Mouse (Mus musculus) gastrocnemius, postnatal 25 days (tissue): Measurements from ENCODE around the gene Tnrc6a. TPM values are rescaled to one million over a fixed set of nuclear protein-coding genes. Genes with fewer than 3 reads are reported as not detected.

Experiments
- DNase-seq: peaks from one replicate; pipeline ENCODE4 v3.0.0; 2022
- total RNA-seq, 2 experiments: library from RNA; stranded (reverse); gene quantifications; 1 replicate in 1 of 2; 2 replicates in 1 of 2; pipeline ENCODE4 v1.2.3; 2021

Tnrc6a gene
- total RNA-seq, 2 experiments from 2014 or later = 18.9 to 20.4 TPM

DNA sequence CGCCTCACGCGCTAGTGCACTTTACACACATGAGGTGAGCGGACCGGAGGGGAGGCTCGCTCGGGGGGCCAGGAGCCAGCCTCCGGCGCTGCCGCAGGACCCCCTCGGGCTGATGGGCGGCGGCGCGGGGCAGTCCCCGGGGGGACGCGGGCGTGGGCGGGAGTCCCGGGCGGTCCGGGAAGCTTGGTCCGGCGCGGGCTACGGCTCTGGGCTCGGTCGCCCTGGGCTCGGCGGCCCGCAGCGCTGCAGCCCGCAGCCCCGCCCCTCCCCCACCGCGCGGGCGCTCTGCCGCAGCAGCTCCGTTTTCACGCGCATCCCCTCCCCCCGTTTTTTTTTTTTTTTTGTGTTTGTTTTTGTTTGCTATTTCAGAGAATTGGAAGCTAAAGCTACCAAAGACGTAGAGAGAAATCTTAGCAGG lies 623 bp downstream of the Tnrc6a start:
- DNase-seq = no peak

DNA sequence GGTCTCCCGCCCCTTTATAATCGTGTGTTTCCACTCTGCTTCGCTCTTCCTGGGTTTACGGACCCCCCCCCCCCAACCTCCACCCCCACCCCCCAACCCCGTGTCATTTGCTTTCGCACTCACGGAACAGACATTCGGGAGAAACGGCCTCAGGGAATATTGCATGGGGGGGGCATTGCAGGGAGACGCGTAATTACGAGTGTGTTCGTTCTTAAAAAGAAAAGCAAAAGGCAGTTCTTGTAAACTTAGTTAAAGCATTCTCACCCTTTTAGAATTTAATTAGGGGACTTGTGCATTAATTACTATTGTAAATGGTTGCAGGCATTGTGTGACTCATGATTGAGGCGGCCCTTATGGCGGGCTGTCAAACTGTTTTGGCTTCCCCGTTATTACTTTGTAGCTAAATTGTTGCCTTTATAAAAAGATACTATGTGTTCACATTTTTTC lies 1.1 kb downstream of the Tnrc6a start:
- no peak for DNase-seq

DNA sequence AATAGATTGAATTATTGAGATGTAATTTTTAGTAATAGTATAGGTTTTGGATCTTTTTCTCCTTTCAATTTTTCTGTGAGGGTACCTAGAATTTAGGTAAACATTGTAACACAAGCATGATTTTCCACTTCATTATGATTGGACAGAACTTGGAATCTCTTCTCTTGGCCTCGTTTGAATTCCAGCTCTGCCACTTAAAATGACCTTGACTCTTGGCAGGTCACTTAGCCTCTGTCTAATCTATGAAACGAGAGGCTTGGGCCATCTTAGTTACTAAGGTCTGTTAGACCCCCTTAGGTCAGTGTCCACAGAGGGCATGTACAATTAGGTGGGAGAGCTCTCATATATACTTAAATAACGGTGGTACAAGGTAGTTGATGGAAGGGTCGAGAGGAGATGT lies 2.4 kb downstream of the Tnrc6a start:
- no peak for DNase-seq

DNA sequence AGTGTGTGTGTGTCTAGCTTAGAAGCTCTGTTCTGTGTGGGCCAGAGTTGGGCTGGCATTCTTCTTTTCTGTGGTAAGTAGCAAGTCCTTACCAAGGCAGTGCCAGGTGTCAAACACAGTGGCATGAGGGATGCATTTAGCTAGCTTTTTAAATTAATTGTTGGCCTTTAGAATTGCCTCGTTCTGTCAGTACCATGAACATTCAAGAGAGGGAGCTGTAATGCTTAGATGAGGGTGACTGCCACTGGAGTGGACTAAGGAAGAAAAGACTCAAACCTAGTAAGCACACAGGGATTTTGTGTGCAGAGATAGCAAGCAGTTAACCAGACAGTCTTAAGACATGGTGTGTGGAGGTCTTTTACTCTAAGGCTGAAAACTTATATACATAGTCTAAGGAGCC lies 3.6 kb downstream of the Tnrc6a start:
- DNase-seq = no peak

DNA sequence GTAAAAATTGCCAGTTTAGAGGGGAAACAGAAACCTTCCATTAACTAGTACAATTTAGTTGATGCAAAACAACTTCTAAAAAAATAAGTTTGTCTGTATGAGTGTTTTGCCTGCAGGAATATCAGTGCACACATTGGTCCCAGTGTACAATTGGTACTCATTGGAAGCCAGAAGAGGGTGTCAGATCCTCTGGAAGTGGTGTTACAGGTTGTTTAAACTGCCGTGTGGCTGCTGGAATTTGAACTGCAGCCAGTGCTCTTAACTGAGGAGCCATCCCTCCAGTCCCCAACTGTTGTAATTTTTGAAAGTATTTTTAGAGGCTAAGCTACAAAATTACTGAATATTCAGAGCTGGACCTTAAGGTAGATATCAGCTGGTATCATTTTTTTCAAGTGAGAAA lies 4.3 kb downstream of the Tnrc6a start:
- DNase-seq = no peak

DNA sequence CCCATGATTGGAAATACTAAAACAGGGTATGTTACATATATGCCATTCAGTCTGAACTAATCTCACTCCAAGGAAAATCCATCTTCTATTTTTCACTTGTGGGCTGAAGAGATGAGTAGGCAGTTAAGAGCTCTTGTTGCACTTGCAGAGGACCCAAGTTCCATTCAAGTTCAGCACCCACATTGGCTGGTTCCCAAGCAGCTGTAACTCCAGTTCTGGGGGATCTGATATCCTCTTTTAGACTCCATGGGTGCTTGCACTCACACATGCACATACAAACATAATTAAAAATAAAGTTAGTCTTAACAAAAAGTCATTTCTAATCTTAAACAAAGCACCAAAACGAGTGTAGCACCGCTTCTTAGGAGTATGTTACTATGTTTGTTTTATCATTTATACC lies 5.4 kb downstream of the Tnrc6a start:
- DNase-seq = no peak

DNA sequence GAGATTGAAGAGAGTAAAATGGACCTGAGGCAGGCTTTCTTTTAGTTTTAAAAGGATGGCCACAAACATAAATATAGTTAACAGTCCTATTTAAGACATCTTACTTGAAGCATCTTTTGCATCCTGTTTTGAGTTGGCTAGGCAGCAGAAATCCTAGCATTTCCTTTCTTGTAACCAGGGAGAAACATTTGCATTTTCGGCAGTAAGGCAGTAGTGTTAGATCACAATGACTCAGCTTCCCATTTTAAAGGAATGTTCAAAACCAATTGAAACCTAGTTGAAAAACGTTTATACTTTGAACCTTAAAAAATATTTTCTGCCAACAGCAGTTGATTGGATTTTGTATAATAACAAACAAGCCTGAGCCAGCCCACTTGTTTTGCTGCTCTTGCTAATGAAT lies 6.5 kb downstream of the Tnrc6a start:
- DNase-seq = no peak

DNA sequence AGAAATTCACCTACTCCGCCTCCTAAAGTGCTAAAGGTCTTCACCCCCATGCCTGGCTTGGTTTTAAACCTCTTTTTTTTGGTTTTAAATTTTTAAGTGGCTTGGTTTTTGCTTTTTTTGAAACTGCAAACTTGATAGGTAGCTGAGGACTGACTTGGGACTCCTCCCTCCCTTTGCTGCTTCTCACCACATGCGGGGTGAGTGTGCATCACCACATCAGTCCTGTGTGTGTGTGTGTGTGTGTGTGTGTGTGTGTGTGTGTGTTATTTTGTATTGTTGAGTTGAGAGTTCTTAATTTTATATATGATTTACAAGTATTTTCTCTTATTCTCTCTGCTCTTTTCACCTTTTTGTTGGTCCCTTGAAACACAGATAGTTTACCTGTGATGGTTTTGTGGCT lies 8.7 kb downstream of the Tnrc6a start:
- DNase-seq = no peak

DNA sequence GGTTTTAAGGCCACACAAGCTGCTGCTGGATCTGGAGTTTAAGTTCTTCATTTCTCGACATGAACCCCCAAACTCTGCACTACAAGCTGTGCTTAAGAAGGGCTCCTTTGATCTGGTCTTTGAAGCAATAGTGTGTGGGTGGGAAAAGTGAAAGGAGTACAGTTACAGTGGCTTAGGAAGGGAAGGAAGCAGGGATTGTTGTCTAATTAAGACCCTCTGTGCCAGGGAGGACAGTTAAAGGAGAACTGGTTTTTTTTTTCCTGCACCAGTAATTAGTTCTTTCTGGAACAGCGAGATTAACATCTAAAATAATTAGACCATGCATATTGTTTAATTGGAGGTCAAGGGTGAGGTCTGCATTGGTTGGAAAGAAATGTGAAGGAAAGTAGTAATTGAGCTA lies 11.2 kb downstream of the Tnrc6a start:
- no peak for DNase-seq

DNA sequence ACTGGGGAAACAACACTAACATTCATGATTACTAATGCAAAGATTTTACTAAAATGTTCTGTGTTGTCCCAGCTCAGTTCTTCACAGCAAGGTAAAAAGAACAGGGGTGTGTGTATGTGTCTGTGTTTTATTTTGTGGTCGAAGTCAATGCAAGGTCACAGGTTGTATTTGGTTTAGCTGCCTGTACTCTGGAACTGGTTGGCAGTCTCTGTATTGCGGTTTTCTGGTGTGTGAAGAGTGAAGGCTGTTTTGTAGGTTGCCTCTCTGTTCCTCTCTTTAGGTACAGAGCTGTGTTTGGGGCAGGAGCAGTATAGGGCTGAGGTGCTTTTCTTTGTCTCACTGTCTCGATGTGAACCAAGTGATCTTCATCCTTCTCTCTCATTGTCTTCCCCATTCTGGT lies 12.0 kb downstream of the Tnrc6a start:
- no peak for DNase-seq

DNA sequence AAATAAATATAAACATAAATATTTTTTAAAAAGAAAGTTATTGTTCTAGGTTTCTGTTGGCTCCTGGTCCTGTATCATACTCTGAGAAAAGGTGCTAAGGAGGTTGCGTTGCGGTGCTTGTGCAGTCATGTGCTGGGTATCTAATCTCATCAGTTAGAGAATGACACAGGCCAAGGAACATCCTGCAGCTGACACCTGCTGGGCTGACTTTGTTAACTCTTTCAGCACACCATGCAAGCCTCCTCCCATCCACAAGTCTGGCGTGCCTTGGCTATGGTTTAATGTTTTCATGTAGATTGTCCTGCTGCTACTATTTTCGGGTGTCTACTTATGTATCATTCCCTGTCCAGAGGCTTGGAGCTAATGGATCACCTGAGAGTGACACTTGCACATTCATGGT lies 14.3 kb downstream of the Tnrc6a start:
- DNase-seq = no peak

DNA sequence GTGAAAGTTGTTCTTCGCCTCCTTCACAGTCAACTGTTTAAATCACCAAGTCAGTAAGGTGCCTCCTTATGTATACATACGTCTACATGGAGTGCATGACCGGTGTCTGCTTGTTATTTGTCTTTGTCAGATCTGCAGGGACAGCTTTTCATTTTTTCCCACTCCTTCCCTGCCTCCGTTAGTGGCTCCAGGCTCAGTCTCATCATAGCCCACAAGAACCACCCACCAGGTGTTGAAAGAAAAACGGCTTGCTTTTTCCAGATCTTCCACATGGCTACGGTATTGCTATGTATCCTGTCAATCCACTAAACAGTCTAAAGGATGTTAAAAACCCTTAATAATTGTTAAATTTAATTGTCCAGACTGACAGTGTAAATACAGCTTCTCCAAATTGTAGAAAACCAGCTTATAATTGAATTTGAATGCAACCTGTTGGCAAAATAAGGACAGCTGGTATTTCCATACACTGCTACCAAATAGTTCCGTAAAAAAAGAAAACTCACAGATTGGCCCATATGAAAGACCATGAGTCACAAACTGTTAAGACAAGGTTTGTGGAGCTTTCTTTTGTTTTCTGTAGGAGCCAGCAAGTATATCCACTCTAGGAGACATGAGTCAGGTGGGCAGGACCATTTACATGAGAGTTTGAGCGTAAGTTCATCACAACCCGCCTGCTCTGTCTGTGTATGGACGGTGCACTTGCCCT lies 22.6 kb downstream of the Tnrc6a start:
- no peak for DNase-seq

DNA sequence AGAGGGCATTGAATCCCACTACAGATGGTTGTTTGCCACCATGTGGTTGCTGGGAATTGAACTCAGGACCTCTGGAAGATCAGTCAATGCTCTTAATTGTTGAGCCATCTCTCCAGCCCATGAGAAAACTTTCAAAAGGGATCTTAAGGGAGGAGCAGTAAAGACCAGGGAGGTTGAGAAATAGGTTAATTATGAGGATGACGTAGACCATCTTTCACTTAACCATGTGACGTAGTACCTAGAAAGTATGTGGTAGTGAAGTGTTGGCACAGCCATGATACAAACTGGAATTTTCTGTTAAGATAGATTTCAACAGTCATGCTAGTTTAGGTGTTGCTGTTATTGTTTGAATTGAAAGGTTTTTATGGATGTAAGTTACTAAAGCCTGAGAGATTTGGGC lies 24.1 kb downstream of the Tnrc6a start:
- DNase-seq = no peak

DNA sequence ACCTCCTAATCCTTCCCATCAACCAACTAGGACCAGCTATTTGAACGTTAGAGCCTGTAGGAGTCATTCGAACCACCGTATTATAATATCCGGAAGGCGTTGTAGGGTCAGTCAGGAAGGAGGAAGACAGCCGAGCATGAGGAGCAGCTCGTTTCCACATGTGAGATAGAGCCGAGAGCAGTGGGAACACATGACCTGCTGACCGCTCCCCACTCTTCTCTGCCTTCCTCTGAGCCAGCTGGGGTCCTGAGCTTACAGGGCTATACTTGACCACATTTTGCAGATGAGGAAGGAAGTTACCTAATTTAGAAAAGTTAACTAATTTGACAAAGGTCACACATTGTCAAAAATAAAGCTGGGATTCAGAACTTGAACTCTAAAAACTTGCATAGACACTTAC lies 25.2 kb downstream of the Tnrc6a start:
- no peak for DNase-seq

DNA sequence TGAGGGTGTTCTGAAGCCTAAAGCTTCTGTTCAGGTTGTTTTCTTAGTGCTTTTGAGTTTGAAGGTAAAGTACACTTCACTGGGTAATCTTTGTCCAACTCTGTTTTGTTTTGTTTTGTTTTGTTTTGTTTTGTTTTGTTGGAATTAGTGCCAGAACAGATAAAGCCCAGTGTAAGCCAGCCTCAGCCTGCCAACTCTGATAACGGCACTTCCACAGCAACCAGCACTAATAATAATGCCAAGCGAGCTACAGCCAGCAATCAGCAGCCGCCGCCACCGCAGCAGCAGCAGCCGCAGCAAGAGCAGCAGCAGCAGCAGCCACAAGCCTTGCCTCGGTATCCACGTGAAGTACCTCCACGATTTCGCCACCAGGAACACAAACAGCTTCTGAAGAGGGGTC lies 38.7 kb downstream of the Tnrc6a start:
- no peak for DNase-seq

DNA sequence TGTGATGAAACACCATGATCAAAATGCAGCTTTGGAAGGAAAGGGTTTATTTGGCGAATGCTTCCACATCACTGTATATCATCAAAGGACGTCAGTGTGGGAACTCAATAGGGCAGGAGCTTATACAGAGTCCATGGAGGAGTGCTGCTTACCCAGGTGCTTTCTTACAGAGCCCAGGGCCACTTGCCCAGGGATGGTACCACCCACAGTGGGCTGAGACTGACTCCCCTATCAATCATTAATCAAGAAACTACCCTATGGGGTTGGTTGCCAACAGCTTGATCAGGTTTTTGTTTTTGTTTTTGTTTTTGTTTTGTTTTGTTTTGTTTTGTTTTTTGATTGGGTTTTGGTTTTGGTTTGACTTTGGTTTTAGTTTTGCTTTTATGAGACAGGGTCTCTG lies 43.8 kb downstream of the Tnrc6a start:
- DNase-seq = no peak

DNA sequence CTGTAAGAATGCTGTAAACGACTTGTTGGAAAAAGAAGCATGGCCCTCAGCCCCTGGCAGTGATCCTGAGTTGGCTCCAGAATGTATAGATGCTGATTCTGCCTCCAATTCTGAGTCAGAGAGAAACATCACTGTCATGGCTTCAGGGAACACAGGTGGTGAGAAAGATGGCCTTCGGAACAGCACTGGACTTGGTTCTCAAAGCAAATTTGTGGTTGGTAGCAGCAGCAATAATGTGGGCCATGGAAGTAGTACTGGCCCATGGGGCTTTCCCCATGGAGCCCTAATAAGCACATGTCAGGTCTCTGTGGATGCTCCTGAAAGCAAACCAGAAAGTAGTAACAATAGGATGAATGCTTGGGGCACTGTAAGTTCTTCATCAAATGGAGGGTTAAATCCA lies 45.9 kb downstream of the Tnrc6a start:
- DNase-seq = no peak

DNA sequence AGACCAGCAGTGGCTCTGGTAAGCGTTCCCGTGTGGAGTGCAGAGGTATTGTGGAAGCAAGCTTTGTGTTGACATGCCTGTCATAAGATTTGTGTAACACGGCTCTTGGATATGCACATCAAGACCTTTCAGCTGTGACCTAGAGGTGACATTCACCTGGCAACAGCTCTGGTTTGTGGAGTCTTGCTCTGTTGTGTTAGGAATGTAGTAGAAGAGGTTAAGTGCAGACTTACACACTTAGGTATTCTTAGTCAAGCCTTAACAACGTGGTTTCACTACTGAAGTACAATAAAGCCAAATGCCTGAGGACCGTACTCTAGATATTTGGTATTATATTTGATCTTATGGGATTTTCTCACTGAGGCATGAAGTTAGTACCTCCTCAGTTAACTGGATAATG lies 48.4 kb downstream of the Tnrc6a start:
- no peak for DNase-seq

DNA sequence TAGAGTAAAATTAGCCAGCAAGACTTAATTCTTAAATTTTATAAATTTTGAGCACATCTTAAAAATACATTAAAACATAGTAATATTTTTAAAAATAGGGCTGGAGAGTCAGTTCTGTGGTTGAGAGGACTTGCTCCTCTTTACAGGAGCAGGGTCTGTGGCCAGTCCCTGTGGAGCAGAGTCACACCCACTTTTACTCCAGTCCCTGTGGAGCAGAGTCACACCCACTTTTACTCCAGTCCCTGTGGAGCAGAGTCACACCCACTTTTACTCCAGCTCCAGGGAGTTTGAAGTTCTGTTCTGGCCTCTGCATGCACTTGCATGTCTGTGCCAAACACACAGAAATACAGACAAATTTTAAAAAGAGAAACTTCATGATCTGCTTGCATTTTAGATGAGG lies 53.5 kb downstream of the Tnrc6a start:
- DNase-seq = no peak

DNA sequence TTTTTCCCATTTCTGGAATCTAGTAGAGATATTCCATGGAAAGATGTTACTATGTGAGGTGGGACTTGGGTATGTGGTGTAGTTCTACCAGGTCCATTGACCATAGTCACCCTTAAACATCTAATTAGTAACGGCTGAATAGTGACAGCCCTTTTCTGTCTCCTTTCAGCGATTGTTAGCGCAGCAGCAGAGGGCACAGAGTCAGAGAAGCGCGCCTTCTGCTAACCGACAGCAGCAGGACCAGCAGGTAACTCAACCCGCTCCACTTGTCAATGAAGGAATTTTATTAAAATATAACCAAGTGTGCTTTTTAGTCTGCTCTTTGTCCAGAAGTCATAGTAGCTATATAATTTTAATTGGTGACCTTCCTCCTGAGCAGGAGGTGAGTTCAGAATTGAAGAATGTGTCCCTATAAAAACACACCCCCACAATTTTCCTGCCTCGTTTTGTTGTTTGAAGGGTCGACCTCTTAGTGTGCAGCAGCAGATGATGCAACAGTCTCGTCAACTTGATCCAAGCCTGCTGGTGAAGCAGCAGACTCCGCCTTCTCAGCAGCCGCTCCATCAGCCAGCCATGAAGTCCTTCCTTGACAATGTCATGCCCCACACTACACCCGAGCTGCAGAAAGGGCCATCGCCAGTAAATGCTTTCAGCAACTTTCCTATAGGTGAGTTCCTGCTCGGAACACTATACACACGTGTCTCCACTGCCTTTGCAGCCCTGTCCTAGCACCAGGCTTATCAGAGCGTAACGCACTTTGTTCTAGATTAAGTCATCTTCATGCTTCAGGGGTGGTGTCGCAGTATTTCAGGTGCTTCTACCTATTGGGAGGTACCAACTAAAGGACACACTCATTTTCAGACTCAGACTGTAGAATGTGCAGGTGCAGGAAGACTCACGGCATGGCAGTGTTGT lies 58.4 kb downstream of the Tnrc6a start:
- DNase-seq = no peak

DNA sequence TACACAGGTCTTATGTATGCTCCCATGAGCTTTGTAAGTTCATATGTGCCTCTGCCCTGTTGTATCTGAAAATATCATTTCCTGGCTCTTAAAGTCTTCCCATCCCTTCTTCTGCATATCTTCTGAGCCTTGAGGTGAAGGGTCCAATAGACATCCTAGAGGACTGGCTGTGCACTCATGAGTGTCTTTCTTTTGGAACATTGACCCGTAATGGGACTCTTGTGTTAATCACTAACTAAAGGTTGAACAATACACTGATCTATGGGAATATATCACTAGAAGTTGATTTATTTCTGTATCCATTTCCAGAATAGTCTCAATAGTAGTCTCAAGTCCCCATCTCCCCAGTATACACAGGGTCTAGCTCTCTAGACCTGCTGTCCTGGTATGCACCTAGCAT lies 61.2 kb downstream of the Tnrc6a start:
- DNase-seq = no peak

DNA sequence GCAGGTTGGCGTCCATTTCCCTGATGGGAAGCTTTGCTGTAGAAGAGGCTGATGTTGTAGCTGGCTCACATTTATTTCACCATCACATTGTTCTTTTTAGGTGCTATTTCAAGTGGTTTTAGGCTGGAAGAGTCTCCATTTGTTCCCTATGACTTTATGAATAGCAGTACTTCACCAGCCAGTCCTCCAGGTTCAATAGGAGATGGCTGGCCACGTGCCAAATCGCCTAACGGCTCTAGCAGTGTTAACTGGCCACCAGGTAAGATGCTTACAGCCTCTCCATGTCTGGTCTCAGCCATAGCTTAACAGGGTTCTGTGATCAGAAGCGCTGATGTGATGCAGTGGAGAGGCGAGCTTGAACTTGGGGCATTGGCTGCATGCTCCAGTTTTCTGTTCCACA lies 62.8 kb downstream of the Tnrc6a start:
- no peak for DNase-seq

DNA sequence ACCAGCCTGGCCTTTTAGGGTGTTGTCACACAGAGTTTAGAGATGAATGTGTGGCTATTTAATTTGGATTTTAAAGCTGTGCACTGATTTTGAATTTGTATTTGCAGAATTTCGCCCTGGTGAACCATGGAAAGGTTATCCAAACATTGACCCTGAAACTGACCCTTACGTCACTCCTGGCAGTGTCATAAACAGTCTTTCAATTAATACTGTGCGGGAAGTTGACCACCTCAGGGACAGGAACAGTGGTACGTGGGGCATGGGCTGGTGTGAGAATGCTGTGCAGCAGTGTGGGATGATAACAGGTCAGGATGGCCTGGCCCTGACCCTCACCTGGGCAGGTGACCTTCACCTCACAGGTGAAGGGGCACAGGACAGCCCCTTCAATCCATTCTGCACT lies 63.6 kb downstream of the Tnrc6a start:
- DNase-seq = no peak

DNA sequence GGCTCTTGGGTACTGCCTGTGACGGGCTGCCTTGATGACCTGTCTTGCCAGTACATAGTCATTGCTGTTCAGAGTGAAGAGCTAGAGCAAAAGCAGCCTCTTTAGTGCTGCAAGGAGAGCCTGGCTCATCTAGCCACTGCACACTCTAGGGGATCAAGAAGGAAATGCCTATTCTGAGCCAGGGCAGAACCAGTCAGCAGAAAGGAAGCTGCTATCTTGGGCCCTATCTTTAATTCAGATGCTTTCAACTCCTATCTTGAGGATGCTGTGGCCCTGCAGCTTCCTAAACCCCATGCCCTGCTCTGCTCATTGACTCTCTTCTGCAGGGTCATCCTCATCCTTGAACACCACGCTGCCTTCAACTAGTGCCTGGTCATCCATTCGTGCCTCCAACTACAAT lies 64.8 kb downstream of the Tnrc6a start:
- DNase-seq = no peak
